In genomic region chr9:20990861-20991260, GRCm38 (mm10) we compare ENCODE assay signal across 9 mouse cellular contexts. TPM values are rescaled to one million over a fixed set of nuclear protein-coding genes. Genes with fewer than 3 reads are reported as not detected.
DNase-seq lines count a peak whose midpoint lies in the region; ATAC-seq and TF ChIP-seq lines count a peak whose summit lies in the region.
"Had no signal": no experiment of that assay in that cellular context is flagged by ENCODE, and none has a peak within 500 bp of the region (broad histone marks: within the 10 kb centered on the region; RNA-seq: fewer than 3 reads in every experiment).

No protein-coding gene starts in this region.

- H3K9me3 ChIP-seq in heart, embryonic 11.5 days (replicated peaks; ENCODE audit: control insufficient read depth, low read length) = no peaks in the 10 kb centered on the region
- H3K9me3 ChIP-seq in forebrain, embryonic 13.5 days (replicated peaks) = no peaks in the 10 kb centered on the region

- peak overlapping the region; percentile 55 for H3K4me2 ChIP-seq in heart, embryonic 11.5 days
- H3K4me2 ChIP-seq in forebrain, embryonic 13.5 days = peak overlapping the region; percentile 23

- H3K4me3 ChIP-seq in heart, embryonic 11.5 days (ENCODE audit: low read depth, low read length) = peak overlapping the region; percentile 19; the same call in 1 of the 2 replicates
- H3K4me3 ChIP-seq in heart, adult 2 months = no peak overlapping the region
- no peak overlapping the region for H3K4me3 ChIP-seq in forebrain, embryonic 13.5 days

- H3K27ac ChIP-seq in heart, embryonic 11.5 days (ENCODE audit: low read depth, low read length) = no peak overlapping the region
- H3K27ac ChIP-seq in heart, adult 2 months = no peak overlapping the region
- H3K27ac ChIP-seq in forebrain, embryonic 13.5 days = no peak overlapping the region

- TF ChIP-seq EP300 in heart, adult 2 months (IDR thresholded peaks at IDR 0.05; ENCODE audit: insufficient read depth, low read depth, low read length) = no peak

- no peak for ATAC-seq in heart, embryonic 11.5 days (replicated peaks; ENCODE audit: insufficient number of reproducible peaks, low FRiP score, low TSS enrichment)
- ATAC-seq in forebrain, embryonic 13.5 days = no peak
- no peak for ATAC-seq in CD4-positive, CD25-positive, alpha-beta regulatory T cell, adult 4 months

- no peak for DNase-seq in heart, adult 2 months
- DNase-seq in kidney, postnatal 10 days = peak; percentile 84
- DNase-seq in lung, postnatal 36 days = peak; percentile 86
- DNase-seq in adrenal gland, postnatal 14 days = no peak
- no peak for DNase-seq in thymus, postnatal 36 days

- H3K9ac ChIP-seq in heart, embryonic 11.5 days (ENCODE audit: low read depth, low read length) = 0 out of 2 replicates have a peak overlapping the region, but pooled peaks have one; percentile 34
- no peak overlapping the region for H3K9ac ChIP-seq in heart, adult 2 months (ENCODE audit: low read depth, low read length)
- H3K9ac ChIP-seq in forebrain, embryonic 13.5 days = no peak overlapping the region

- H3K27me3 ChIP-seq in heart, embryonic 11.5 days (ENCODE audit: control insufficient read depth, insufficient read depth, low read length) = peaks cover 3% of the 10 kb centered on the region; the same call in 1 of the 2 replicates
- no peaks in the 10 kb centered on the region for H3K27me3 ChIP-seq in heart, adult 2 months (ENCODE audit: control insufficient read depth, insufficient read depth, low read length)
- peaks cover 5% of the 10 kb centered on the region; the same call in 1 of the 2 replicates for H3K27me3 ChIP-seq in forebrain, embryonic 13.5 days

- no peak for TF ChIP-seq CTCF in heart, adult 2 months (IDR thresholded peaks at IDR 0.05)

- H3K79me2 ChIP-seq in heart, adult 2 months (replicated peaks; ENCODE audit: control insufficient read depth, insufficient read depth, low read length) = no peaks in the 10 kb centered on the region

- H3K36me3 ChIP-seq in heart, embryonic 11.5 days (ENCODE audit: control insufficient read depth, insufficient read depth, low read length) = no peaks in the 10 kb centered on the region
- no peaks in the 10 kb centered on the region for H3K36me3 ChIP-seq in heart, adult 2 months (ENCODE audit: control insufficient read depth, insufficient read depth, low read length)
- H3K36me3 ChIP-seq in forebrain, embryonic 13.5 days (ENCODE audit: poor library complexity, severe bottlenecking) = no peaks in the 10 kb centered on the region

- intact Hi-C loops in heart, adult 2 months (cut with DNase I) = no loop called here

- peaks cover 6% of the 10 kb centered on the region; the same call in 1 of the 2 replicates for H3K4me1 ChIP-seq in heart, embryonic 11.5 days (ENCODE audit: control insufficient read depth, insufficient read depth, low read length)
- H3K4me1 ChIP-seq in heart, adult 2 months (ENCODE audit: control insufficient read depth, insufficient read depth, low read length) = no peaks in the 10 kb centered on the region
- H3K4me1 ChIP-seq in forebrain, embryonic 13.5 days = no peaks in the 10 kb centered on the region

- no peak for TF ChIP-seq POLR2A in heart, adult 2 months (IDR thresholded peaks at IDR 0.05; ENCODE audit: insufficient read depth, low read depth, low read length)

- 6% methylated on average over 10 of the region's 10 CpGs for WGBS in heart, embryonic 11.5 days (ENCODE audit: insufficient replicate concordance)
- 10% methylated on average over 10 of the region's 10 CpGs for WGBS in heart, adult 2 months
- WGBS in forebrain, embryonic 13.5 days = 2% methylated on average over 10 of the region's 10 CpGs

RNA-seq across cellular contexts. Expression of gene Mrpl4, which starts 11.7 kb away (rescaled TPM):
- 140 and 147 TPM in 2 replicates for polyA plus RNA-seq in heart, embryonic 11.5 days (2014; fragmentation: Nextera tagmentation; extraction: Ambion mirVana)
- total RNA-seq in heart, adult 2 months (2021) = 100 to 1,000 TPM; 124 to 130 TPM
- polyA plus RNA-seq in heart, adult 2 months (2012; rRNA removed) = 173 and 226 TPM in 2 replicates
- 115 and 124 TPM in 2 replicates for polyA plus RNA-seq in forebrain, embryonic 13.5 days (2015; fragmentation: Nextera tagmentation; extraction: Ambion mirVana)
- 100 to 1,000 TPM in 1 of 2 experiments, 10 to 100 TPM in 1; 94.9 to 122 TPM for polyA plus RNA-seq in CD4-positive, CD25-positive, alpha-beta regulatory T cell, adult 4 months (2017; shearing (Covaris generic))
- 135 and 144 TPM in 2 replicates for total RNA-seq in adrenal gland, postnatal 14 days (2021)

RNA-seq across cellular contexts. Expression of gene S1pr2, which starts 14.3 kb away (rescaled TPM):
- 24.6 and 26.5 TPM in 2 replicates for polyA plus RNA-seq in heart, embryonic 11.5 days (2014; fragmentation: Nextera tagmentation; extraction: Ambion mirVana)
- 1 to 10 TPM; 2.8 to 3.2 TPM for total RNA-seq in heart, adult 2 months (2021)
- 4.2 and 6.1 TPM in 2 replicates for polyA plus RNA-seq in heart, adult 2 months (2012; rRNA removed)
- polyA plus RNA-seq in forebrain, embryonic 13.5 days (2015; fragmentation: Nextera tagmentation; extraction: Ambion mirVana) = 6.8 and 10.3 TPM in 2 replicates
- 1 to 10 TPM; 3.2 to 5.6 TPM for polyA plus RNA-seq in CD4-positive, CD25-positive, alpha-beta regulatory T cell, adult 4 months (2017; shearing (Covaris generic))
- 9.1 and 11.0 TPM in 2 replicates for total RNA-seq in adrenal gland, postnatal 14 days (2021)

RNA-seq across cellular contexts. Expression of gene Icam1, which starts 24.9 kb away (rescaled TPM):
- 8.1 and 8.5 TPM in 2 replicates for polyA plus RNA-seq in heart, embryonic 11.5 days (2014; fragmentation: Nextera tagmentation; extraction: Ambion mirVana)
- total RNA-seq in heart, adult 2 months (2021) = 1 to 10 TPM; 7.6 to 9.2 TPM
- polyA plus RNA-seq in heart, adult 2 months (2012; rRNA removed) = 12.4 and 15.3 TPM in 2 replicates
- polyA plus RNA-seq in forebrain, embryonic 13.5 days (2015; fragmentation: Nextera tagmentation; extraction: Ambion mirVana) = 2.4 and 2.8 TPM in 2 replicates
- polyA plus RNA-seq in CD4-positive, CD25-positive, alpha-beta regulatory T cell, adult 4 months (2017; shearing (Covaris generic)) = 100 to 1,000 TPM in 1 of 2 experiments, 10 to 100 TPM in 1; 66.8 to 106 TPM
- 12.7 and 13.8 TPM in 2 replicates for total RNA-seq in adrenal gland, postnatal 14 days (2021)

RNA-seq across cellular contexts. Expression of gene Dnmt1, which starts 31.2 kb away (rescaled TPM):
- polyA plus RNA-seq in heart, embryonic 11.5 days (2014; fragmentation: Nextera tagmentation; extraction: Ambion mirVana) = 50.5 and 59.3 TPM in 2 replicates
- 10 to 100 TPM; 11.1 to 11.6 TPM for total RNA-seq in heart, adult 2 months (2021)
- 9.1 and 11.7 TPM in 2 replicates for polyA plus RNA-seq in heart, adult 2 months (2012; rRNA removed)
- 92.4 and 103 TPM in 2 replicates for polyA plus RNA-seq in forebrain, embryonic 13.5 days (2015; fragmentation: Nextera tagmentation; extraction: Ambion mirVana)
- polyA plus RNA-seq in CD4-positive, CD25-positive, alpha-beta regulatory T cell, adult 4 months (2017; shearing (Covaris generic)) = 10 to 100 TPM; 43.0 to 75.2 TPM
- total RNA-seq in adrenal gland, postnatal 14 days (2021) = 56.0 and 58.0 TPM in 2 replicates

RNA-seq across cellular contexts. Expression of gene Icam4, which starts 38.3 kb away (rescaled TPM):
- polyA plus RNA-seq in heart, embryonic 11.5 days (2014; fragmentation: Nextera tagmentation; extraction: Ambion mirVana) = 18.9 and 25.4 TPM in 2 replicates
- total RNA-seq in heart, adult 2 months (2021) = 1 to 10 TPM in 1 of 2 experiments, under 1 TPM in 1; 0.84 to 1.0 TPM
- polyA plus RNA-seq in heart, adult 2 months (2012; rRNA removed) = 0.70 and 1.4 TPM in 2 replicates
- 0.17 and 0.37 TPM in 2 replicates for polyA plus RNA-seq in forebrain, embryonic 13.5 days (2015; fragmentation: Nextera tagmentation; extraction: Ambion mirVana)
- polyA plus RNA-seq in CD4-positive, CD25-positive, alpha-beta regulatory T cell, adult 4 months (2017; shearing (Covaris generic)) = 1 to 10 TPM; 2.7 to 3.5 TPM
- total RNA-seq in adrenal gland, postnatal 14 days (2021) = 1.2 and 4.1 TPM in 2 replicates
- total RNA-seq: gastrocnemius, postnatal 4 days had no signal

Comparison
In these comparisons a context has a peak if more than half of its experiments do, and no peak if none do; other contexts are left out.
1. DNase-seq: peak in kidney, postnatal 10 days (single experiment) and lung, postnatal 36 days (single experiment); none in heart, adult 2 months (0 of 2), adrenal gland, postnatal 14 days (single experiment) and thymus, postnatal 36 days (0 of 2).